Mouse (Mus musculus) lung, embryonic 14.5 days (tissue): ENCODE results near the gene Ankrd13c. TPM values are rescaled to one million over a fixed set of nuclear protein-coding genes. Genes with fewer than 3 reads are reported as not detected.
"Not testable (repeated sequence)": the region's sequence is repeated elsewhere in the genome, so short reads cannot be mapped to it uniquely, and the experiment has no call there.

Experiments used
- ATAC-seq: fragments of 200-750 bp; cut with Nextera tagmentation; 2 replicates; pipeline ENCODE4 v1.8.0; 2017; ENCODE audit warnings: mild to moderate bottlenecking, moderate TSS enrichment, moderate library complexity; ENCODE audit not compliant: insufficient read depth
- DNase-seq: peaks from one replicate; pipeline ENCODE4 v3.0.0-alpha.2; 2015
- H3K27ac ChIP-seq: fragments of 300-500 bp; sonication (generic); 2 replicates; pipeline ENCODE4 v1.5.1; 2014; ENCODE audit warnings: low read depth, mild to moderate bottlenecking, moderate library complexity
- H3K27me3 ChIP-seq: fragments of 300-500 bp; sonication (generic); 2 replicates; pipeline ENCODE4 v1.6.1; 2014; ENCODE audit warnings: low read length, control low read depth; ENCODE audit not compliant: insufficient read depth
- H3K36me3 ChIP-seq: fragments of 300-500 bp; sonication (generic); 2 replicates; pipeline ENCODE4 v1.6.1; 2014; ENCODE audit warnings: control low read depth; ENCODE audit not compliant: insufficient read depth
- H3K4me1 ChIP-seq: fragments of 300-500 bp; sonication (generic); 2 replicates; pipeline ENCODE4 v1.6.1; 2014; ENCODE audit warnings: antibody characterized with exemption, control low read depth; ENCODE audit not compliant: insufficient read depth
- H3K4me2 ChIP-seq: fragments of 300-500 bp; sonication (generic); 2 replicates; pipeline ENCODE4 v1.6.1; 2014; ENCODE audit warnings: mild to moderate bottlenecking
- H3K4me3 ChIP-seq: fragments of 300-500 bp; sonication (generic); 2 replicates; pipeline ENCODE4 v1.5.1; 2014; ENCODE audit warnings: low read depth, low read length
- H3K9ac ChIP-seq: fragments of 300-500 bp; sonication (generic); 2 replicates; pipeline ENCODE4 v1.6.1; 2014
- H3K9me3 ChIP-seq: fragments of 300-500 bp; sonication (generic); 2 replicates; pipeline ENCODE4 v1.6.1; 2016; ENCODE audit warnings: low read depth, low read length, control low read depth
- CTCF ChIP-seq: IDR thresholded peaks from 2 replicates; pipeline ENCODE4 v1.5.1; 2016; ENCODE audit warnings: antibody characterized with exemption, low read depth
- WGBS: fragments of 180-500 bp; shearing (Covaris S2); extraction: QIAGEN DNeasy Blood & Tissue Kit; methylation state at CpG from one replicate; pipeline ENCODE4 v1.1.7; 2014; 5-methylcytosine and 5-hydroxymethylcytosine counted together
- polyA plus RNA-seq: library from polyadenylated mRNA; unstranded; fragments of >200 nt; fragmentation: Nextera tagmentation; extraction: Ambion mirVana; gene quantifications from 2 replicates; pipeline ENCODE4 v1.2.1, GENCODE M21; 2014

The Ankrd13c gene
- polyA plus RNA-seq, 1 experiment from 2014 or later: 23.7 TPM

DNA sequence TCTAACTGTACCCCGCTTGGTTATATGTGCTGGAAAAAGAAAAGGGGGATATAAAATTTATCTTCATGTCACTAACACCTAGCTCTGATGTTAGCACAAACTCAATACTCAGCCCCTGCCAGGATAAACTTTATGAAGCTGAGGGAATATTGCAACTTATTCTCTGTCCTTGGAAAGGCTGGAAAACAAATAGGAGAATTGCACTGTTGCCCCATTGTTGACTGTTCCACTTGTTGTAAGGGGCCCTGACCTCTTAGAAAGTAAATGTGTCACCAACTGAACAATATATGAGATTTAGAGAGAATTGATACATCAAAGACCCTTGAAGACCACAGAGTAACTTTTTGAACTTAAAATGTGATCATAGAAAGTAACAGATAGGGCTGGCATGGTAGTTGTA is 17.6 kb upstream of the Ankrd13c start:
- 71% methylated on average over 1 of the region's 1 CpGs for WGBS
- H3K4me3 ChIP-seq: no peak overlapping the region

GRCm38 (mm10) chr3:157931592-157931991 is 15.4 kb upstream of the Ankrd13c start:
- no peak overlapping the region for H3K4me2 ChIP-seq
- no peak for DNase-seq
- H3K36me3 ChIP-seq: no peaks in the 10 kb centered on the region
- no peaks in the 10 kb centered on the region for H3K4me1 ChIP-seq
- H3K4me3 ChIP-seq: no peak overlapping the region
- H3K27me3 ChIP-seq: no peaks in the 10 kb centered on the region
- H3K9ac ChIP-seq: no peak overlapping the region
- no peak for ATAC-seq
- WGBS: 47% methylated on average over 3 of the region's 3 CpGs
- H3K9me3 ChIP-seq: no peaks in the 10 kb centered on the region
- no peak for TF ChIP-seq CTCF
- H3K27ac ChIP-seq: no peak overlapping the region

More for the DNA sequence above, 17.6 kb upstream of the Ankrd13c start:
- TF ChIP-seq CTCF: no peak
- Histone ChIP-seq H3K27me3 (no peaks in the 10 kb centered on the region), H3K9me3 (no peaks in the 10 kb centered on the region), H3K9ac (no peak overlapping the region), H3K4me1 (no peaks in the 10 kb centered on the region), H3K27ac (no peak overlapping the region), H3K4me2 (no peak overlapping the region), H3K36me3 (no peaks in the 10 kb centered on the region)
- no peak for ATAC-seq
- no peak for DNase-seq

DNA sequence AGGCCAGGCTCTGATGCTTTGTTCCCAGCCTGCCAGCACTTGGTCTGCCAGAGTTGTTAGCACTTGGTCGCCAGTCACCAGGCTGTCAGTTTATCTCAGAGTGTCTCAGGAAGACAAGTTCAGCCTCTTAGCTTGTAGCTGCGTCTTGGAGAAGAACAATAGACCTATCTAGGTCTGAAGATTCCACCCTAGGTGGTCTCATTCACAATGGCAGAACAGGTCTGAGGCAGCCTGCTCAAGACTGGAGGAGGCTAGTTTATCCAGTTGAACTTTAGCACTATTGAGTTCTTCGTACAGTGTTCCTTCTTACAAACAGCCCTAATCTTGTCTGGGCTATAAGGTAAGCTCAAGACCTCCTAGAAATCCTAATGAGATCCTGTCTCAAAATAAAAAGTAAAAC is 15.0 kb upstream of the Ankrd13c start:
- Histone ChIP-seq H3K36me3 (no peaks in the 10 kb centered on the region), H3K9me3 (no peaks in the 10 kb centered on the region), H3K4me2 (no peak overlapping the region), H3K27ac (no peak overlapping the region), H3K4me3 (no peak overlapping the region), H3K4me1 (no peaks in the 10 kb centered on the region), H3K27me3 (no peaks in the 10 kb centered on the region), H3K9ac (no peak overlapping the region)
- no peak for TF ChIP-seq CTCF
- no peak for ATAC-seq
- no peak for DNase-seq
- WGBS: 41% methylated on average over 3 of the region's 3 CpGs

DNA sequence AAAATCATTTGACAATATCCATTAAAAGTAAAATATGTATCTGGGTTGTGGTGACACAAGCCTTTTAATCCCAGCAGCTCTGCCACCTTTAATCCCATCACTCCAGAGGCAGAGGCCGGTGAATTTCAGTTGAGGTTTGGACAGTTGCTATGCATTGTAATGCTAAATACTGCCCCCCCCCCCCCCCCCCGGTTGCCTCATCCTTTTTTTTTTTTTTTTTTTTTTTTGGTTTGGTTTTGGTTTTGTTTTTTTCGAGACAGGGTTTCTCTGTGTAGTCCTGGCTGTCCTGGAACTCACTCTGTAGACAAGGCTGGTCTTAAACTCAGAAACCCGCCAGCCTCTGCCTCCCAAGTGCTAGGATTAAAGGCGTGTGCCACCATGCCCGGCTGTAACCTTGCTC is 13.8 kb upstream of the Ankrd13c start:
- not testable (repeated sequence) for DNase-seq, H3K9me3 ChIP-seq, H3K4me2 ChIP-seq, H3K4me1 ChIP-seq, H3K9ac ChIP-seq, ATAC-seq, H3K27ac ChIP-seq, H3K27me3 ChIP-seq, H3K4me3 ChIP-seq, H3K36me3 ChIP-seq
- whole genome bisulfite sequencing: 72% methylated on average over 5 of the region's 6 CpGs

- WGBS: 70% methylated on average over 3 of the region's 3 CpGs
- ATAC-seq: no peak
- no peak overlapping the region for H3K9ac ChIP-seq
- H3K9me3 ChIP-seq: no peaks in the 10 kb centered on the region
- TF ChIP-seq CTCF: no peak
- H3K4me3 ChIP-seq: no peak overlapping the region
- DNase-seq: no peak
- H3K27me3 ChIP-seq: no peaks in the 10 kb centered on the region
- H3K27ac ChIP-seq: no peak overlapping the region
- no peaks in the 10 kb centered on the region for H3K36me3 ChIP-seq
- H3K4me2 ChIP-seq: no peak overlapping the region
- no peaks in the 10 kb centered on the region for H3K4me1 ChIP-seq
Observed at GRCm38 (mm10) chr3:157934301-157934823, 12.7 kb upstream of the Ankrd13c start.

DNA sequence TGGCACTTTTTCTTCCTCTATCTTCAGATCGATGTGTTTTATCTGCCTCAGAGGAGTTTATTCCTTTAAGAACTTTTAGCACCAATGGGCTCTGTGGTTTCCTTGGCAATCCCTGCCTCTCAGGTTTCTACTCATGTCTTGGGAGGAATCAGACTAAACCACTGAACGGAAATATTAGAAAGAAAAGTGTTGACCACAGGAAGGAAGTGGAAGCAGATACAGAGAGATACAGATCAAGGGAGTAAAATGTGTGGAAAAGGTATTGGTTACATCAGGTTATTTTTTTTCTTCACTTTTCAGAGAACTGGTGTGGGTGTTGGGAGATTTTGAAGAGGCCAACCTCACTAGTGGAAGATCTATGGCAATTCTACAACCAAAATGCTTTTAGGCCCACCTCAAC is 8.5 kb upstream of the Ankrd13c start:
- no peak overlapping the region for H3K4me3 ChIP-seq
- no peak overlapping the region for H3K4me2 ChIP-seq
- H3K27ac ChIP-seq: no peak overlapping the region
- TF ChIP-seq CTCF: no peak
- WGBS: 82% methylated on average over 2 of the region's 2 CpGs
- ATAC-seq: no peak
- H3K9ac ChIP-seq: no peak overlapping the region
- no peak for DNase-seq
- H3K4me1 ChIP-seq: no peaks in the 10 kb centered on the region
- no peaks in the 10 kb centered on the region for H3K36me3 ChIP-seq
- no peaks in the 10 kb centered on the region for H3K27me3 ChIP-seq
- no peaks in the 10 kb centered on the region for H3K9me3 ChIP-seq

- peak overlapping the region; percentile 98 for H3K27ac ChIP-seq
- peak; percentile 68 for ATAC-seq
- H3K4me2 ChIP-seq: peak overlapping the region; percentile 94
Observed at GRCm38 (mm10) chr3:157947383-157948280, 593 bp downstream of the Ankrd13c start.

More at GRCm38 (mm10) chr3:157947383-157948280, 593 bp downstream of the Ankrd13c start:
- no peaks in the 10 kb centered on the region for H3K27me3 ChIP-seq
- H3K4me3 ChIP-seq: peak overlapping the region; percentile 89
- H3K36me3 ChIP-seq: no peaks in the 10 kb centered on the region
- under 1% methylated on average over 92 of the region's 93 CpGs for WGBS
- no peak for TF ChIP-seq CTCF
- H3K9me3 ChIP-seq: no peaks in the 10 kb centered on the region
- DNase-seq: peak; percentile 17
- peak overlapping the region; percentile 87 for H3K9ac ChIP-seq
- H3K4me1 ChIP-seq: no peaks in the 10 kb centered on the region
